Mouse (Mus musculus) heart, adult 2 months (tissue): ENCODE results near the gene Rnaseh2c. TPM values are rescaled to one million over a fixed set of nuclear protein-coding genes. Genes with fewer than 3 reads are reported as not detected.

Experiments
- DNase-seq, 2 experiments: peaks; one replicate each; pipeline ENCODE4 v3.0.0; 2021
- H3K27ac ChIP-seq: fragments of 200-600 bp; 2 replicates; pipeline ENCODE4 v1.8.1; 2022
- H3K27me3 ChIP-seq: fragments of 200-500 bp; 2 replicates; pipeline ENCODE4 v1.6.1; 2012; ENCODE audit warnings: mild to moderate bottlenecking, low read length, inconsistent platforms, mixed read lengths; ENCODE audit not compliant: control insufficient read depth, insufficient read depth
- H3K36me3 ChIP-seq: fragments of 200-500 bp; 2 replicates; pipeline ENCODE4 v1.6.1; 2012; ENCODE audit warnings: low read length, inconsistent platforms; ENCODE audit not compliant: control insufficient read depth, insufficient read depth
- H3K4me1 ChIP-seq: fragments of 200-500 bp; 2 replicates; pipeline ENCODE4 v1.6.1; 2011; ENCODE audit warnings: low read length; ENCODE audit not compliant: control insufficient read depth, insufficient read depth
- H3K4me3 ChIP-seq: fragments of 200-600 bp; 2 replicates; pipeline ENCODE4 v1.8.1; 2022
- H3K79me2 ChIP-seq: fragments of 200-500 bp; replicated peaks from 2 replicates; pipeline ENCODE4 v1.6.1; 2012; ENCODE audit warnings: mild to moderate bottlenecking, inconsistent platforms, low read length, moderate library complexity, mixed read lengths; ENCODE audit not compliant: control insufficient read depth, insufficient read depth
- H3K9ac ChIP-seq: fragments of 200-500 bp; 2 replicates; pipeline ENCODE4 v1.6.1; 2012; ENCODE audit warnings: low read depth, mild to moderate bottlenecking, control low read depth, inconsistent platforms, low read length, mixed read lengths
- CTCF ChIP-seq: fragments of 200-600 bp; IDR thresholded peaks from 2 replicates; pipeline ENCODE4 v1.8.1; 2022; ENCODE audit warnings: antibody characterized with exemption, mild to moderate bottlenecking, moderate library complexity
- EP300 ChIP-seq: fragments of 200-500 bp; IDR thresholded peaks from 2 replicates; pipeline ENCODE4 v1.6.1; 2011; ENCODE audit warnings: low read depth, low read length, control low read depth; ENCODE audit not compliant: insufficient read depth
- POLR2A ChIP-seq: fragments of 200-500 bp; IDR thresholded peaks from 2 replicates; pipeline ENCODE4 v1.6.1; 2011; ENCODE audit warnings: mild to moderate bottlenecking, low read depth, low read length, control low read depth; ENCODE audit not compliant: insufficient read depth
- WGBS: fragments of 180-500 bp; shearing (Covaris S2); methylation state at CpG from one replicate; pipeline ENCODE4 v1.1.7; 2018; 5-methylcytosine and 5-hydroxymethylcytosine counted together
- intact Hi-C: fragments of 180-260 bp; cut with DNase I; formaldehyde crosslinking; loops from one replicate; pipeline ENCODE4 v1.15.1; 2025
- polyA plus RNA-seq: library from polyadenylated mRNA; depleted of rRNA; stranded (reverse); fragments of >200 nt; gene quantifications from 2 replicates; pipeline ENCODE4 v1.2.3, GENCODE M21; 2012; rRNA removed
- total RNA-seq, 2 experiments: library from RNA; stranded (reverse); gene quantifications; 2 replicates each; pipeline ENCODE4 v1.2.3; 2021

Rnaseh2c gene
- total and polyA plus RNA-seq, 3 experiments, result 37.1 to 58.6 (median 50.2) TPM

DNA sequence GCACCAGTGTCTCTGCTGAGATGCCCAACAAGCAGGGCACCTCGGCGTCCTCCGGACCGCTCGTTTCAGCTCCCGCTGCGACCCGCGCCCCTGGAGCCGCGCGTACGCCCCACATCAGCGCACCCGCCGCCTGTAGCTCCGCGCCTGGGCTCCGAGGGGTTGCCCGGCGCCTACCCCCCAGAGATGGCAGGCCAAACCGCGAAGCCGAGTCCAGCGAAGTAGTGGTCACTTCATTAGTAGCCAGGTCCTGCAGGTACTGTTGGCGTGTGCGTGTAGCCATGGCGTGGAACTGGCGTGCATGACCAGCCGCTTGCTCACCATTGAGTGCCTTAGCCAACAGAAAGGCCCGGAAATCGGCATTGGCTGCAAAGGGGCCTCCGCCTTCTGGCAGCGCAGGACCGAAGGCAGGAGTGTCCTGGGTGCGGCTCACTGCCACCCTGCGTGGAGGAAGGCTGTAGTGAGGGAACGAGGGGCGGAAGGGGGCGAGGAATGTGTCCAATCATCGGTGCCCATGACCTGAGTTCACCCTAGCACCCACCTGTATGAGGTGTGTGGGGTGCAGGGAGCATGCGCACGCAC lies 53.1 kb downstream of the Rnaseh2c start:
- no peaks in the 10 kb centered on the region for H3K36me3 ChIP-seq
- DNase-seq, result no peak
- intact Hi-C loops, result no loop called here
- 58% methylated on average over 43 of the region's 43 CpGs for WGBS
- peaks cover 2% of the 10 kb centered on the region; the same call in 1 of the 2 replicates for H3K27me3 ChIP-seq
- H3K4me1 ChIP-seq, result no peaks in the 10 kb centered on the region
- no peak overlapping the region for H3K4me3 ChIP-seq
- no peak for TF ChIP-seq CTCF
- TF ChIP-seq POLR2A, result no peak
- no peak for TF ChIP-seq EP300
- no peak overlapping the region for H3K27ac ChIP-seq
- H3K9ac ChIP-seq, result no peak overlapping the region
- H3K79me2 ChIP-seq, result no peaks in the 10 kb centered on the region

Other genes with a start within 250 kb of the Rnaseh2c start
- 10 to 100 TPM; 16.3 to 19.5 TPM for gene Eif1ad, start 235.1 kb upstream of the Rnaseh2c start, total RNA-seq
- gene Eif1ad, start 235.1 kb upstream of the Rnaseh2c start, polyA plus RNA-seq, result 18.5 and 28.1 TPM in 2 replicates
- 100 to 1,000 TPM; 113 to 133 TPM for gene Banf1, start 234.7 kb upstream of the Rnaseh2c start, total RNA-seq
- 148 and 173 TPM in 2 replicates for gene Banf1, start 234.7 kb upstream of the Rnaseh2c start, polyA plus RNA-seq
- 10 to 100 TPM; 47.3 to 51.8 TPM for gene Sart1, start 213.2 kb upstream of the Rnaseh2c start, total RNA-seq
- gene Sart1, start 213.2 kb upstream of the Rnaseh2c start, polyA plus RNA-seq, result 10.6 and 22.1 TPM in 2 replicates
- gene Tsga10ip, start 199.3 kb upstream of the Rnaseh2c start, total RNA-seq, result under 1 TPM; 0.39 to 0.52 TPM
- gene Tsga10ip, start 199.3 kb upstream of the Rnaseh2c start, polyA plus RNA-seq, result 0.08 TPM in 1 of 2 replicates, not detected in the other
- gene Drap1, start 176.9 kb upstream of the Rnaseh2c start, total RNA-seq, result 100 to 1,000 TPM; 278 to 344 TPM
- 175 and 189 TPM in 2 replicates for gene Drap1, start 176.9 kb upstream of the Rnaseh2c start, polyA plus RNA-seq
- 10 to 100 TPM; 32.9 TPM for gene AI837181, start 176.7 kb upstream of the Rnaseh2c start, total RNA-seq
- 55.4 and 59.5 TPM in 2 replicates for gene AI837181, start 176.7 kb upstream of the Rnaseh2c start, polyA plus RNA-seq
- not detected for gene Fosl1, start 154.3 kb upstream of the Rnaseh2c start, total RNA-seq
- 0.12 TPM in 1 of 2 replicates, not detected in the other for gene Fosl1, start 154.3 kb upstream of the Rnaseh2c start, polyA plus RNA-seq
- gene Ccdc85b, start 144.0 kb upstream of the Rnaseh2c start, total RNA-seq, result 1 to 10 TPM; 6.3 to 9.7 TPM
- 5.9 and 6.1 TPM in 2 replicates for gene Ccdc85b, start 144.0 kb upstream of the Rnaseh2c start, polyA plus RNA-seq
- 10 to 100 TPM; 47.1 to 52.9 TPM for gene Fibp, start 141.3 kb upstream of the Rnaseh2c start, total RNA-seq
- gene Fibp, start 141.3 kb upstream of the Rnaseh2c start, polyA plus RNA-seq, result 85.6 and 88.3 TPM in 2 replicates
- under 1 TPM; 0.32 to 0.42 TPM for gene Ctsw, start 133.4 kb upstream of the Rnaseh2c start, total RNA-seq
- gene Ctsw, start 133.4 kb upstream of the Rnaseh2c start, polyA plus RNA-seq, result 0.67 and 2.0 TPM in 2 replicates
- gene Efemp2, start 127.9 kb upstream of the Rnaseh2c start, total RNA-seq, result 10 to 100 TPM in 1 of 2 experiments, 1 to 10 TPM in 1; 8.2 to 10.3 TPM
- gene Efemp2, start 127.9 kb upstream of the Rnaseh2c start, polyA plus RNA-seq, result 33.6 and 36.3 TPM in 2 replicates
- gene Mus81, start 113.5 kb upstream of the Rnaseh2c start, total RNA-seq, result 10 to 100 TPM; 18.6 to 21.6 TPM
- gene Mus81, start 113.5 kb upstream of the Rnaseh2c start, polyA plus RNA-seq, result 36.4 and 38.6 TPM in 2 replicates
- 100 to 1,000 TPM; 169 to 194 TPM for gene Cfl1, start 111.4 kb upstream of the Rnaseh2c start, total RNA-seq
- 160 and 206 TPM in 2 replicates for gene Cfl1, start 111.4 kb upstream of the Rnaseh2c start, polyA plus RNA-seq
- under 1 TPM; 0.82 to 0.89 TPM for gene 1700020D05Rik, start 98.1 kb upstream of the Rnaseh2c start, total RNA-seq
- gene 1700020D05Rik, start 98.1 kb upstream of the Rnaseh2c start, polyA plus RNA-seq, result 0.70 and 0.85 TPM in 2 replicates
- gene Snx32, start 91.3 kb upstream of the Rnaseh2c start, total RNA-seq, result 1 to 10 TPM; 3.9 to 5.2 TPM
- gene Snx32, start 91.3 kb upstream of the Rnaseh2c start, polyA plus RNA-seq, result 11.4 and 13.0 TPM in 2 replicates
- not detected for gene Ovol1, start 41.2 kb upstream of the Rnaseh2c start, total RNA-seq
- gene Ovol1, start 41.2 kb upstream of the Rnaseh2c start, polyA plus RNA-seq, result 0.04 TPM in 1 of 2 replicates, not detected in the other
- gene Ap5b1, start 33.8 kb upstream of the Rnaseh2c start, total RNA-seq, result 1 to 10 TPM; 3.0 to 3.3 TPM
- gene Ap5b1, start 33.8 kb upstream of the Rnaseh2c start, polyA plus RNA-seq, result 3.0 and 3.1 TPM in 2 replicates
- 10 to 100 TPM; 27.0 to 27.5 TPM for gene Kat5, start 8.4 kb downstream of the Rnaseh2c start, total RNA-seq
- gene Kat5, start 8.4 kb downstream of the Rnaseh2c start, polyA plus RNA-seq, result 36.1 and 56.9 TPM in 2 replicates
- 10 to 100 TPM; 26.8 to 32.5 TPM for gene Rela, start 35.6 kb downstream of the Rnaseh2c start, total RNA-seq
- 39.8 and 57.2 TPM in 2 replicates for gene Rela, start 35.6 kb downstream of the Rnaseh2c start, polyA plus RNA-seq
- gene Sipa1, start 61.8 kb downstream of the Rnaseh2c start, total RNA-seq, result 10 to 100 TPM; 19.9 to 23.5 TPM
- gene Sipa1, start 61.8 kb downstream of the Rnaseh2c start, polyA plus RNA-seq, result 37.7 and 39.9 TPM in 2 replicates
- 10 to 100 TPM; 20.8 to 23.2 TPM for gene Map3k11, start 86.9 kb downstream of the Rnaseh2c start, total RNA-seq
- gene Map3k11, start 86.9 kb downstream of the Rnaseh2c start, polyA plus RNA-seq, result 31.5 and 31.9 TPM in 2 replicates
- 10 to 100 TPM; 17.5 to 18.6 TPM for gene Pcnx3, start 87.0 kb downstream of the Rnaseh2c start, total RNA-seq
- gene Pcnx3, start 87.0 kb downstream of the Rnaseh2c start, polyA plus RNA-seq, result 33.6 and 40.1 TPM in 2 replicates
- not detected for gene Kcnk7, start 102.5 kb downstream of the Rnaseh2c start, total RNA-seq
- gene Kcnk7, start 102.5 kb downstream of the Rnaseh2c start, polyA plus RNA-seq, result not detected in 2 replicates
- 100 to 1,000 TPM; 128 to 137 TPM for gene Ehbp1l1, start 124.4 kb downstream of the Rnaseh2c start, total RNA-seq
- 100 and 121 TPM in 2 replicates for gene Ehbp1l1, start 124.4 kb downstream of the Rnaseh2c start, polyA plus RNA-seq
- gene Fam89b, start 127.8 kb downstream of the Rnaseh2c start, total RNA-seq, result 10 to 100 TPM; 24.2 to 26.3 TPM
- 75.7 and 80.7 TPM in 2 replicates for gene Fam89b, start 127.8 kb downstream of the Rnaseh2c start, polyA plus RNA-seq
- gene Ltbp3, start 139.0 kb downstream of the Rnaseh2c start, total RNA-seq, result 10 to 100 TPM; 30.7 to 34.2 TPM
- 61.3 and 61.5 TPM in 2 replicates for gene Ltbp3, start 139.0 kb downstream of the Rnaseh2c start, polyA plus RNA-seq
- 10 to 100 TPM; 57.2 to 70.0 TPM for gene Scyl1, start 169.5 kb downstream of the Rnaseh2c start, total RNA-seq
- gene Scyl1, start 169.5 kb downstream of the Rnaseh2c start, polyA plus RNA-seq, result 95.6 and 113 TPM in 2 replicates